Mouse (Mus musculus) lung, postnatal 0 days (tissue): ENCODE data around the gene Pfkp.

Experiments used
- CTCF ChIP-seq: IDR thresholded peaks from 2 replicates; pipeline ENCODE4 v1.5.1; 2016; ENCODE audit warnings: antibody characterized with exemption, mild to moderate bottlenecking
- EP300 ChIP-seq: IDR thresholded peaks from 2 replicates; pipeline ENCODE4 v1.6.1; 2016; ENCODE audit warnings: antibody characterized with exemption, mild to moderate bottlenecking, control low read depth

GRCm38 (mm10) chr13:6624121-6624520, 24.5 kb downstream of the Pfkp start:
- TF ChIP-seq CTCF (no peak), EP300 (no peak)
